Mouse (Mus musculus) stomach, postnatal 0 days (tissue): ENCODE data around the gene Gse1.

Source experiments
- CTCF ChIP-seq: IDR thresholded peaks from 2 replicates; pipeline ENCODE4 v1.5.1; 2016; ENCODE audit warnings: antibody characterized with exemption, low read depth, mild to moderate bottlenecking, moderate library complexity
- EP300 ChIP-seq: optimal IDR thresholded peaks from 2 replicates; pipeline ENCODE3; 2016; ENCODE audit warnings: antibody characterized with exemption

GRCm38 (mm10) chr8:120544155-120544554 is 315.9 kb downstream of the Gse1 start:
- TF ChIP-seq EP300 (no peak), CTCF (no peak)
